Mouse (Mus musculus) thymus, adult 2 months (tissue): ENCODE measurements at regions not wholly inside any gene's neighbourhood (a gene's known extent, or its start where the extent isn't known, plus 50 kb on each side); places are given as distances from the start of the nearest gene placed in this dataset.
A peak's percentile ranks its signal among the peaks of the same experiment; 100 is the strongest.

ENCODE experiments used
- DNase-seq: peaks from one replicate; pipeline ENCODE4 v3.0.0; 2021
- H3K27ac ChIP-seq: fragments of 200-500 bp; 2 replicates; pipeline ENCODE4 v1.5.1; 2012; ENCODE audit warnings: low read length, control low read depth; ENCODE audit not compliant: control insufficient read depth, insufficient read depth
- H3K27me3 ChIP-seq: fragments of 200-500 bp; 2 replicates; pipeline ENCODE4 v1.6.1; 2012; ENCODE audit warnings: mild to moderate bottlenecking, low read length, moderate library complexity, mixed read lengths; ENCODE audit not compliant: control insufficient read depth, insufficient read depth
- H3K36me3 ChIP-seq: fragments of 200-500 bp; 2 replicates; pipeline ENCODE4 v1.6.1; 2012; ENCODE audit warnings: mild to moderate bottlenecking, low read length, moderate library complexity; ENCODE audit not compliant: control insufficient read depth, insufficient read depth
- H3K4me1 ChIP-seq: fragments of 200-500 bp; replicated peaks from 2 replicates; pipeline ENCODE4 v1.6.1; 2012; ENCODE audit warnings: low read length; ENCODE audit not compliant: control insufficient read depth, insufficient read depth
- H3K4me3 ChIP-seq: fragments of 200-500 bp; 2 replicates; pipeline ENCODE4 v1.5.1; 2012; ENCODE audit warnings: mild to moderate bottlenecking, low read length, control low read depth, moderate library complexity; ENCODE audit not compliant: control insufficient read depth, insufficient read depth
- CTCF ChIP-seq: fragments of 200-500 bp; IDR thresholded peaks from 2 replicates; pipeline ENCODE4 v1.5.1; 2012; ENCODE audit warnings: mild to moderate bottlenecking, control low read depth, low read length, moderate library complexity, borderline replicate concordance; ENCODE audit not compliant: control insufficient read depth, poor library complexity, insufficient read depth; ENCODE audit errors: extremely low read depth
- POLR2A ChIP-seq: fragments of 200-500 bp; IDR thresholded peaks from 2 replicates; pipeline ENCODE4 v1.6.1; 2012; ENCODE audit warnings: mild to moderate bottlenecking, low read length, control low read depth, moderate library complexity; ENCODE audit not compliant: control insufficient read depth, poor library complexity, insufficient read depth; ENCODE audit errors: extremely low read depth
- WGBS: fragments of 180-500 bp; shearing (Covaris S2); methylation state at CpG from one replicate; pipeline ENCODE4 v1.1.7; 2018; 5-methylcytosine and 5-hydroxymethylcytosine counted together

DNA sequence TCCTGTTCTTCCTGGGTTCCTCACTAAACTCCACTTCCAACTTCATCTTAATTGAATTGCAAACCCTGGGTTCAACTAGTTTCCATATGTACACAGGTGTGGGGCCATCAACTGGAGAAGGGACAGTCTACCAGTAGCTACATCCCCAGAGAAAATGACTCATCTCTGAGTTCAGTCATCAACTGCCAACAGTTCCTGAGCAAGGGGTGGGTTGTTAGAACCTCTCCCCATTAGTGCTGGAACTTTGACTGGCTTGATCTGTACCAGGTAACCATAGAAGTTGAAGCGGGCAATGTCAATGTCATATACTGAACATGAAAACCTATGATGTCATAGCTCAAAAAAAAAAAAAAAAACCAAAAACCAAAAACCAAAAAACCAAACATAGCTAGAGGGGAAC is 69.8 kb downstream of the Gm21750 start:
- 90% methylated on average over 1 of the region's 1 CpGs for WGBS
- Histone ChIP-seq H3K36me3 (no peaks in the 10 kb centered on the region), H3K27ac (no peak overlapping the region), H3K4me3 (no peak overlapping the region), H3K4me1 (no peaks in the 10 kb centered on the region), H3K27me3 (no peaks in the 10 kb centered on the region)
- TF ChIP-seq CTCF (no peak), POLR2A (no peak)
- DNase-seq: no peak

DNA sequence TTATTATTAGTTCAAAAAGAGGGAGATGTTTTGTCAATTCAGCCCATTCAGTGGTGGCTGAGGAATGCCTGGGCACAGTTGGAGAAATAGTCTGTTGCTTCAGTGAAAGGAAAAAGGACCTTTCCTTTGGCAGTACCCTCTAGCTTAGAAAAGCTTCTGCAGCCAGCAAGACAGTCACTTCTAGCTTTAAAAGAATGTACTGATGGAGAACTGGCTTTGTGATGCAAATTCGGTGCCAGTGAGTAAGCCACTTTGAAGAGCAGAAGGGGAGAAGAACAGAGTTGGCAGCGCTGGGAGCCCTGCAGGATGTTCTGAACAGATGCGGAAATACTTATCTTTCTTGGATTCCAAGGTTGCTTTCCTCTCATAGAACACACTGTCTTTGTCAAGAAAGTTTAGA is 71.1 kb downstream of the Gm21750 start:
- Histone ChIP-seq H3K4me1 (no peaks in the 10 kb centered on the region), H3K4me3 (no peak overlapping the region), H3K27ac (no peak overlapping the region), H3K27me3 (no peaks in the 10 kb centered on the region), H3K36me3 (no peaks in the 10 kb centered on the region)
- TF ChIP-seq CTCF: no peak
- no peak for TF ChIP-seq POLR2A
- DNase-seq: no peak
- 87% methylated on average over 3 of the region's 3 CpGs for WGBS

GRCm38 (mm10) chr14:73750790-73751189 is 89.8 kb downstream of the Gm21750 start:
- H3K27me3 ChIP-seq: no peaks in the 10 kb centered on the region
- no peaks in the 10 kb centered on the region for H3K36me3 ChIP-seq
- no peak overlapping the region for H3K4me3 ChIP-seq
- no peak for DNase-seq
- no peak overlapping the region for H3K27ac ChIP-seq
- TF ChIP-seq POLR2A: no peak
- TF ChIP-seq CTCF: no peak
- WGBS: 93% methylated on average over 6 of the region's 6 CpGs
- H3K4me1 ChIP-seq: no peaks in the 10 kb centered on the region

- no peaks in the 10 kb centered on the region for H3K4me1 ChIP-seq
- no peak for TF ChIP-seq CTCF
- no peak for TF ChIP-seq POLR2A
- 64% methylated on average over 1 of the region's 1 CpGs for WGBS
- H3K27ac ChIP-seq: no peak overlapping the region
- H3K27me3 ChIP-seq: no peaks in the 10 kb centered on the region
- no peak overlapping the region for H3K4me3 ChIP-seq
- no peak for DNase-seq
- H3K36me3 ChIP-seq: no peaks in the 10 kb centered on the region
These were observed 99.0 kb downstream of the Gm21750 start for GRCm38 (mm10) chr14:73759986-73760385.

DNA sequence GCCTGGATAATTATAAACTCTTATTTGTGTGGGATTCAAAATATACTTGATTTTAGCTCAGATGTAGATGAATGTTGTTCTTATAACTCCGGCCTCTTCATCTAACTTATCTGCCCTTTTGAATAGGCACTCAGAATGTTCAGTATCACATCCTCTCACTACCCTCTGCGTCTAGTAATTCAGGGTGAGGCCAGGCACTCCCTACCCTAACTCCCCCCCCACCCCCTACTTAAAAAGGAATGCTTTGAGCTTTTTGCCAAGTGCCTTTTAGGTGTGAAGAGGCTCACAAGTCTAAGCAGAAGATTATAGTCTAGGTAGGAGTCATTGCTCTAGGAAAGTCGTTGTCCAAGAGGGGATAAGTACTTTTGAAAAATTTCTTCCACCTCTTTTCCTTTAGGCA is 111.9 kb downstream of the Gm21750 start:
- TF ChIP-seq CTCF (no peak), POLR2A (no peak)
- Histone ChIP-seq H3K27ac (no peak overlapping the region), H3K4me1 (no peaks in the 10 kb centered on the region), H3K4me3 (no peak overlapping the region), H3K27me3 (no peaks in the 10 kb centered on the region), H3K36me3 (no peaks in the 10 kb centered on the region)
- 81% methylated on average over 3 of the region's 3 CpGs for WGBS
- no peak for DNase-seq

DNA sequence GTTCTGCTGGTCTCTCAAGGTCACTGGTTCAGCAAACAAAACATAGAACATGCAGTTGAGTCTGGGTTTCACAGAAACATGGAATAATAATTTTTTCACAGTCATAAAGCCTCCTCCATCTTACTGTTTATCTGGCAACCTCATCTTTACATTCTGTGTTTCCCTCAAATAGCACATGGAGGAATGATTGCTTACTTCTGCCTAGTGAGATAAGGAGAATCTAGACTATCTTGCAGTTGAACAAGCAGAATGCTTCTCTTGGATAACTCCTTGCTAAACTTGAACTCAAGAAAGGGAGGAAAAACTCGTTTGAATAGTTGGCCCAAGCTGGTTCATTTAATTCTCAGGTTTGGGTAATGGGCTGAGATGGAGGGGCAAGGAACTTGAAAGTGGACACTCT is 112.8 kb downstream of the Gm21750 start:
- 11% methylated on average over 1 of the region's 1 CpGs for WGBS
- TF ChIP-seq CTCF (no peak), POLR2A (no peak)

GRCm38 (mm10) chr14:73776066-73776465 is 115.0 kb downstream of the Gm21750 start:
- H3K4me3 ChIP-seq: no peak overlapping the region
- H3K4me1 ChIP-seq: no peaks in the 10 kb centered on the region
- TF ChIP-seq POLR2A (no peak), CTCF (no peak)
- no peaks in the 10 kb centered on the region for H3K36me3 ChIP-seq
- 5% methylated on average over 1 of the region's 1 CpGs for WGBS
- peak; percentile 32 for DNase-seq
- H3K27ac ChIP-seq: no peak overlapping the region
- H3K27me3 ChIP-seq: no peaks in the 10 kb centered on the region

More for the DNA sequence above, 112.8 kb downstream of the Gm21750 start:
- H3K36me3 ChIP-seq: no peaks in the 10 kb centered on the region
- H3K4me3 ChIP-seq: no peak overlapping the region
- no peaks in the 10 kb centered on the region for H3K27me3 ChIP-seq
- no peaks in the 10 kb centered on the region for H3K4me1 ChIP-seq
- no peak for DNase-seq
- H3K27ac ChIP-seq: no peak overlapping the region
